Mouse (Mus musculus) limb, embryonic 15.5 days (tissue): ENCODE measurements around the gene Arhgap42. TPM values are rescaled to one million over a fixed set of nuclear protein-coding genes. Genes with fewer than 3 reads are reported as not detected.

Experiments used
- ATAC-seq: fragments of 200-750 bp; cut with Nextera tagmentation; 2 replicates; pipeline ENCODE4 v1.8.0; 2017; ENCODE audit warnings: low read depth, moderate TSS enrichment; ENCODE audit not compliant: insufficient number of reproducible peaks, low FRiP score, low TSS enrichment
- H3K27ac ChIP-seq: fragments of 300-500 bp; sonication (generic); 2 replicates; pipeline ENCODE4 v1.5.1; 2015; ENCODE audit warnings: moderate library complexity, mild to moderate bottlenecking, inconsistent platforms
- H3K27me3 ChIP-seq: fragments of 300-500 bp; sonication (generic); 2 replicates; pipeline ENCODE4 v1.6.1; 2015; ENCODE audit warnings: inconsistent platforms
- H3K36me3 ChIP-seq: fragments of 300-500 bp; sonication (generic); 2 replicates; pipeline ENCODE4 v1.6.1; 2015; ENCODE audit warnings: inconsistent platforms
- H3K4me1 ChIP-seq: fragments of 300-500 bp; sonication (generic); 2 replicates; pipeline ENCODE4 v1.6.1; 2015; ENCODE audit warnings: inconsistent platforms
- H3K4me2 ChIP-seq: fragments of 300-500 bp; sonication (generic); 2 replicates; pipeline ENCODE4 v1.6.1; 2015; ENCODE audit warnings: mild to moderate bottlenecking, inconsistent platforms
- H3K4me3 ChIP-seq: fragments of 300-500 bp; sonication (generic); 2 replicates; pipeline ENCODE4 v1.5.1; 2015; ENCODE audit warnings: mild to moderate bottlenecking, inconsistent platforms
- H3K9ac ChIP-seq: fragments of 300-500 bp; sonication (generic); 2 replicates; pipeline ENCODE4 v1.6.1; 2015; ENCODE audit warnings: inconsistent platforms
- H3K9me3 ChIP-seq: fragments of 300-500 bp; sonication (generic); 2 replicates; pipeline ENCODE4 v1.6.1; 2016; ENCODE audit warnings: inconsistent platforms
- WGBS: fragments of 180-500 bp; shearing (Covaris S2); methylation state at CpG from one replicate; pipeline ENCODE4 v1.1.7; 2015; 5-methylcytosine and 5-hydroxymethylcytosine counted together
- polyA plus RNA-seq: library from polyadenylated mRNA; unstranded; fragments of >200 nt; fragmentation: Nextera tagmentation; extraction: Ambion mirVana; gene quantifications from 2 replicates; pipeline ENCODE4 v1.2.1, GENCODE M21; 2015

The Arhgap42 gene
- polyA plus RNA-seq, 1 experiment from 2014 or later: 49.5 TPM

- H3K36me3 ChIP-seq: no peaks in the 10 kb centered on the region
- H3K4me2 ChIP-seq: no peak overlapping the region
- no peak for ATAC-seq
- H3K9ac ChIP-seq: no peak overlapping the region
- no peak overlapping the region for H3K4me3 ChIP-seq
- H3K27me3 ChIP-seq: no peaks in the 10 kb centered on the region
- WGBS: 75% methylated on average over 4 of the region's 4 CpGs
- H3K4me1 ChIP-seq: no peaks in the 10 kb centered on the region
- H3K9me3 ChIP-seq: no peaks in the 10 kb centered on the region
- H3K27ac ChIP-seq: no peak overlapping the region
These were observed 31.6 kb downstream of the Arhgap42 start for GRCm38 (mm10) chr9:9207251-9207650.

- no peak for ATAC-seq
These were observed 38.0 kb downstream of the Arhgap42 start for GRCm38 (mm10) chr9:9200827-9201388.

GRCm38 (mm10) chr9:9199170-9199841, 39.6 kb downstream of the Arhgap42 start:
- H3K27ac ChIP-seq: no peak overlapping the region
- H3K4me3 ChIP-seq: no peak overlapping the region
- no peak overlapping the region for H3K9ac ChIP-seq
- no peaks in the 10 kb centered on the region for H3K9me3 ChIP-seq
- peaks cover 3% of the 10 kb centered on the region; the same call in 1 of the 2 replicates for H3K4me1 ChIP-seq
- no peak overlapping the region for H3K4me2 ChIP-seq
- 50% methylated on average over 8 of the region's 8 CpGs for WGBS
- H3K27me3 ChIP-seq: no peaks in the 10 kb centered on the region
- no peak for ATAC-seq
- H3K36me3 ChIP-seq: no peaks in the 10 kb centered on the region

More at GRCm38 (mm10) chr9:9200827-9201388, 38.0 kb downstream of the Arhgap42 start:
- no peak overlapping the region for H3K4me3 ChIP-seq
- H3K9ac ChIP-seq: no peak overlapping the region
- no peaks in the 10 kb centered on the region for H3K36me3 ChIP-seq
- H3K4me1 ChIP-seq: peaks cover 3% of the 10 kb centered on the region; the same call in 1 of the 2 replicates
- no peak overlapping the region for H3K4me2 ChIP-seq
- H3K27ac ChIP-seq: no peak overlapping the region
- 67% methylated on average over 8 of the region's 8 CpGs for WGBS
- no peaks in the 10 kb centered on the region for H3K27me3 ChIP-seq
- H3K9me3 ChIP-seq: no peaks in the 10 kb centered on the region

- no peak for ATAC-seq
- Histone ChIP-seq H3K9me3 (no peaks in the 10 kb centered on the region), H3K4me1 (peaks cover 3% of the 10 kb centered on the region; the same call in 1 of the 2 replicates), H3K36me3 (no peaks in the 10 kb centered on the region), H3K27ac (no peak overlapping the region), H3K4me3 (no peak overlapping the region), H3K27me3 (no peaks in the 10 kb centered on the region), H3K4me2 (no peak overlapping the region), H3K9ac (no peak overlapping the region)
- whole genome bisulfite sequencing: 45% methylated on average over 3 of the region's 3 CpGs
These were observed 40.3 kb downstream of the Arhgap42 start for GRCm38 (mm10) chr9:9198645-9199044.

- Histone ChIP-seq H3K4me3 (no peak overlapping the region), H3K9ac (no peak overlapping the region)
These were observed 42.9 kb downstream of the Arhgap42 start for GRCm38 (mm10) chr9:9196046-9196445.

GRCm38 (mm10) chr9:9194496-9194895, 44.4 kb downstream of the Arhgap42 start:
- Histone ChIP-seq H3K9me3 (no peaks in the 10 kb centered on the region), H3K4me2 (no peak overlapping the region), H3K36me3 (no peaks in the 10 kb centered on the region), H3K9ac (no peak overlapping the region), H3K4me3 (no peak overlapping the region), H3K27ac (no peak overlapping the region), H3K27me3 (no peaks in the 10 kb centered on the region), H3K4me1 (peaks cover 3% of the 10 kb centered on the region; the same call in 1 of the 2 replicates)
- no peak for ATAC-seq
- WGBS: 62% methylated on average over 1 of the region's 1 CpGs

More at GRCm38 (mm10) chr9:9196046-9196445, 42.9 kb downstream of the Arhgap42 start:
- Histone ChIP-seq H3K9me3 (no peaks in the 10 kb centered on the region), H3K36me3 (no peaks in the 10 kb centered on the region), H3K4me2 (no peak overlapping the region), H3K4me1 (peaks cover 3% of the 10 kb centered on the region; the same call in 1 of the 2 replicates), H3K27me3 (no peaks in the 10 kb centered on the region), H3K27ac (no peak overlapping the region)
- no peak for ATAC-seq

GRCm38 (mm10) chr9:9192716-9193115, 46.2 kb downstream of the Arhgap42 start:
- Histone ChIP-seq H3K27me3 (no peaks in the 10 kb centered on the region), H3K27ac (no peak overlapping the region), H3K4me2 (no peak overlapping the region), H3K4me1 (no peaks in the 10 kb centered on the region; the same call in 1 of the 2 replicates), H3K9me3 (no peaks in the 10 kb centered on the region), H3K9ac (no peak overlapping the region), H3K36me3 (no peaks in the 10 kb centered on the region), H3K4me3 (no peak overlapping the region)
- WGBS: 72% methylated on average over 4 of the region's 4 CpGs
- no peak for ATAC-seq

GRCm38 (mm10) chr9:9190835-9191234, 48.1 kb downstream of the Arhgap42 start:
- 88% methylated on average over 1 of the region's 1 CpGs for WGBS

GRCm38 (mm10) chr9:9188167-9188566, 50.7 kb downstream of the Arhgap42 start:
- ATAC-seq: no peak
- WGBS: 73% methylated on average over 3 of the region's 3 CpGs
- H3K27ac ChIP-seq: no peak overlapping the region
- H3K9ac ChIP-seq: no peak overlapping the region
- no peak overlapping the region for H3K4me2 ChIP-seq
- no peaks in the 10 kb centered on the region for H3K27me3 ChIP-seq
- no peaks in the 10 kb centered on the region for H3K9me3 ChIP-seq
- no peaks in the 10 kb centered on the region; the same call in 1 of the 2 replicates for H3K4me1 ChIP-seq
- H3K36me3 ChIP-seq: no peaks in the 10 kb centered on the region
- no peak overlapping the region for H3K4me3 ChIP-seq

More at GRCm38 (mm10) chr9:9190835-9191234, 48.1 kb downstream of the Arhgap42 start:
- Histone ChIP-seq H3K36me3 (no peaks in the 10 kb centered on the region), H3K27me3 (no peaks in the 10 kb centered on the region), H3K9ac (no peak overlapping the region), H3K4me1 (no peaks in the 10 kb centered on the region; the same call in 1 of the 2 replicates), H3K27ac (no peak overlapping the region), H3K4me2 (no peak overlapping the region), H3K4me3 (no peak overlapping the region), H3K9me3 (no peaks in the 10 kb centered on the region)
- no peak for ATAC-seq

GRCm38 (mm10) chr9:9177745-9178144, 61.2 kb downstream of the Arhgap42 start:
- no peaks in the 10 kb centered on the region for H3K27me3 ChIP-seq
- no peak overlapping the region for H3K9ac ChIP-seq
- no peaks in the 10 kb centered on the region for H3K4me1 ChIP-seq
- 77% methylated on average over 4 of the region's 4 CpGs for whole genome bisulfite sequencing
- ATAC-seq: no peak
- no peak overlapping the region for H3K4me2 ChIP-seq
- H3K27ac ChIP-seq: no peak overlapping the region
- H3K9me3 ChIP-seq: no peaks in the 10 kb centered on the region
- H3K4me3 ChIP-seq: no peak overlapping the region
- 0 out of 2 replicates have a peak, but pooled peaks cover 4% of the 10 kb centered on the region for H3K36me3 ChIP-seq

- Histone ChIP-seq H3K4me3 (no peak overlapping the region), H3K4me1 (peaks cover 13% of the 10 kb centered on the region), H3K27me3 (no peaks in the 10 kb centered on the region), H3K9me3 (no peaks in the 10 kb centered on the region), H3K27ac (no peak overlapping the region), H3K9ac (no peak overlapping the region), H3K4me2 (no peak overlapping the region), H3K36me3 (0 out of 2 replicates have a peak, but pooled peaks cover 4% of the 10 kb centered on the region)
- no peak for ATAC-seq
- WGBS: 64% methylated on average over 2 of the region's 2 CpGs
These were observed 64.0 kb downstream of the Arhgap42 start for GRCm38 (mm10) chr9:9174924-9175323.

GRCm38 (mm10) chr9:9174206-9174605, 64.7 kb downstream of the Arhgap42 start:
- Histone ChIP-seq H3K36me3 (0 out of 2 replicates have a peak, but pooled peaks cover 4% of the 10 kb centered on the region), H3K9me3 (no peaks in the 10 kb centered on the region), H3K4me2 (no peak overlapping the region), H3K27me3 (no peaks in the 10 kb centered on the region), H3K27ac (no peak overlapping the region), H3K4me3 (no peak overlapping the region), H3K4me1 (peaks cover 13% of the 10 kb centered on the region), H3K9ac (no peak overlapping the region)
- WGBS: 69% methylated on average over 5 of the region's 5 CpGs
- no peak for ATAC-seq
